Mouse (Mus musculus) urinary bladder, postnatal 25 days (tissue): ENCODE data around the gene Eno3.
A peak's percentile ranks its signal among the peaks of the same experiment; 100 is the strongest.

Experiments used
- DNase-seq: peaks from one replicate; pipeline ENCODE4 v3.0.0; 2022; ENCODE audit warnings: low spot score

Gene Eno3

DNA sequence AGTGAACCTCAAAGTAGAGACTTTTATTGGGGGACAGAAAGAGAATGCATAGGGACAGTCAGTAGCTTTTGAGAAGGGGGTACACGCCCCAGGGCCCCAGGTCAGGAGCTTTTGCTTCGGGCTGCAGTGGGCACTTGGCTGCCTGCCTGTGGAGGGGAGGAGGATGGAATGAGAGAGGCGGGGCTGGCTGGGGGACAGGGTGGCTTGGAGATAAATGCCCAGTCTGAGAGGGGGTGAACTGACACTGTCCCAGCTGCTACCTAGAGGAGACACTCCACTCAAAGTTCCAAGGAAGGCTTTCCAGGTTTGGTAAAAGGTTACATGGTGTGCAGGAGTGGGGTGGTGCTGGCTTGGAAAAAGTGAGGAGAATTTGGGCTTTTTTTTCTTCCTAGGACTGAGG, at the start of gene Eno3:
Eno3 (plus strand) TSS at position 239 of the 400 bp plus-strand sequence.
- DNase-seq = no peak

DNA sequence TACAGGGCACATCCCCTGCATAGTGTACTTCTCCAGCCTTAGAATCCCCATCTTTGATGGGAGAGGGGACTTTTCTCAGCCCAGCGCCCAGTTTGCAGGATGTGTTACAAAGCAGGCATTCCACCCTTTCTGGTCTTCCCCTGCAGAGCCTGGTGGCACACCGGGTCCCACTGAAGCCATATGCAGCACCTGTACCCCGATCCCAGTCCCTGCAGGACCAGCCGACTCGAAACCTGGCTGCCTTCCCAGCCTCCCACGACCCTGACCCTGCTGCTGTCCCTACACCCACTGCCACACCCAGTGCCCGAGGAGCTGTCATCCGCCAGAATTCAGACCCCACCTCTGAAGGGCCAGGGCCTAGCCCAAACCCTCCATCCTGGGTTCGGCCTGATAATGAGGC, 49.4 kb upstream of the Eno3 start:
- DNase-seq = no peak

DNA sequence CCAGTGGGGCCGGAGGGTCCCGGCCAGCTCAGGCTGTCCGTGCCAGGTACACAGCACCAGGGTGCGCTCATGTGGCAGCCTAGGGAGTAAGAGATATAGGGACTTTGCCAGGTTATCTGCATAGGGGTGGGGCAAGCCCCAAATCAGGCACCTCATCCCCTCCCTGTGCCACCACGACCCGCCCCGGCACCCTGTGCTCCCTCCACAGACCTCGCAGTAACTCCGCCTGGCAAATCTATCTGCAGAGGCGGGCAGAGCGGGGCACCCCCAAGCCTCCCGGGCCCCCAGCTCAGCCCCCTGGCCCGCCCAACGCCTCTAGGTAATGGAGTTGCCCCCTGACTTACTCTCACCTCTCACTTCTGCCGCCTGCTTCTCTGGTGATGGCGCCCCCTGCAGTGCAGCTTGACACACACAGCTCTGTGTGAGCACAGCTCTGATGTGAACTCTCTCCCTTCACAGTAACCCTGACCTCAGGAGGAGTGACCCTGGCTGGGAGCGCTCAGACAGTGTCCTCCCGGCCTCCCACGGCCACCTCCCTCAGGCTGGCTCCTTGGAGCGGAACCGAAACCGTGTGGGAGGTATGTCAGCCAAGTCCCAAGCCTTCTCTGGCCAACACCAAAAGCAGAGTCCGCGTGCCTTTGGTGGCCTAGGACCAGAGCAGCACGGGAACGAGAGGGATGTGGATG, 48.5 kb upstream of the Eno3 start:
- DNase-seq = no peak

DNA sequence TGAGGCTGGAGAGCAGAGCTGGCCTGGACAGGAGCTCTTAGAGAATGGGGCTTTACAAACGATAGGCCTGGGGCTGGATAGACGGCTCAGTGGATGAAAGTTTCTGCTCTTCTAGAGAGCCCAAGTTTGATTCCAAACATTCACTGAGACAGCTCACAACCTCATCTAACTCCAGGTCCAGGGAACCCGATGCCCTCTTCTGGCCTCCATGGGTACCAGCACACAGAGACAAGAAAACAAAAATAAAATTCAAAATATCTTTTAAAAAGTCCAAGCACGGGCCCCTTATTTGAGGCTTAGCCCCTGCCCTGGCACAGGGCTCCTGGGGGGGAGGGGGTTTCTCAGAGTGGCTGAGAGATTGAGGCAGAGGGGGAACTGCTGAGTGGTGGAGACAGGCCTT, 46.2 kb upstream of the Eno3 start:
- no peak for DNase-seq

DNA sequence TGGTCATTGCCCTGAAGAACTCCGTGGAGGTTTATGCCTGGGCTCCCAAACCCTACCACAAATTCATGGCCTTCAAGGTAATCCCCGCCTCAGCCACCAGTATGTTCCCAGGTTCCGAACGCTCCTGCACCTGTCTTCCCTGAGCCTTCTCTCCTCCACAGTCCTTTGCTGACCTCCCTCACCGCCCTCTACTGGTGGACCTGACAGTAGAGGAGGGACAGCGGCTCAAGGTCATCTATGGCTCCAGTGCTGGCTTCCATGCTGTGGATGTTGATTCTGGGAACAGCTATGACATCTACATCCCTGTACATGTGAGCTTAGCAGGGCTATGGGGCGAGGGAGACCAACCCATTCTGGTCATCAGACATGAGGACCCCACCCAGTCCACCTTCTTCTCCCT, 44.5 kb upstream of the Eno3 start:
- DNase-seq = no peak

DNA sequence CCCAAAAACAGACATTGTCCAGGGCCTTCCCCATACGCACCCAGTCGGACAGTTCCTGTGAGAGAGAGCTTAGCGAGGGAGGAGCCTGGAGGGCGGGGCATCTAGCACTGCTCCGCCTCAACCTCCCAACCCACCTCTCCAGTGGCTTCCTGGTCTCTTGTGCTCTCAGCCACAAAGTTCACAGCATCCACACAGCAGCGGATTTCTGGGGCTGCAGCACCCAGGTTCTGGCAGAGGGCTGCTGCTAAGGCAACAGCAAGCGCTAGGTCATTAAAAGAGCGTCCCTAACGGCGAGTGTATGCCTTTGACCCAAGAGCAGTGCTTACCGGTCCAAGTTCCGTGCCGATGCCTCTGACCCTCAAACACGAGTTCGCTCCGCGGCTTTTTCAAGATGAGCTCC, 41.9 kb upstream of the Eno3 start:
- DNase-seq = peak; percentile 62

DNA sequence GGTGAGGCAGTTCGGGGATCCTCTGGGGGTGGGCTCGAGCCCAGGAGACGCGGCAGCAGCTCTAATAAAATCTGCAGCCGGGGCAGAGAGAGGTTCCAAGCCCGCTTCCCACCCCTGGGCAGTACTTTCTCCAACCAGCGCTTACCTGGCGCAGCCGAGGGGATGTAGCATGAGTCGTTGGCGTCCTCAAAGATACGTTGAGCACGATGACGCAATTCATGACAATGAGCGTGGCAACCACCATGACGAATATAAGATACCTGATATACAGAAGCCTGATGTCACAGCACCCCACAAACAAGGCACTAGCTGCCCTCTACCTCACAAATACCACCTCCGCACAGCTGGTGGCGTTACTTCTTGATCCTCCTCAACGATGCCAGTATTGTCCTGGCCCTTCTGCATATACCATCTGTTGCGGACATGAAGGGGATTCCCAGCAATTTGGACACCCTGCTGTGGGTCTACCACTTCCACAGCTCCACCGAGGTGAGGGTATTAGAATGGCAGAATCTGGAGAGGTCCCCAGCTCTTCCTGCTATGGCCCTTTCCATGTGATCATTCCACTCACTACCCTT, 41.4 kb upstream of the Eno3 start, which contains the start of gene 4930544D05Rik:
4930544D05Rik (plus strand) TSS at position 333 of the 578 bp plus-strand sequence.
- no peak for DNase-seq

DNA sequence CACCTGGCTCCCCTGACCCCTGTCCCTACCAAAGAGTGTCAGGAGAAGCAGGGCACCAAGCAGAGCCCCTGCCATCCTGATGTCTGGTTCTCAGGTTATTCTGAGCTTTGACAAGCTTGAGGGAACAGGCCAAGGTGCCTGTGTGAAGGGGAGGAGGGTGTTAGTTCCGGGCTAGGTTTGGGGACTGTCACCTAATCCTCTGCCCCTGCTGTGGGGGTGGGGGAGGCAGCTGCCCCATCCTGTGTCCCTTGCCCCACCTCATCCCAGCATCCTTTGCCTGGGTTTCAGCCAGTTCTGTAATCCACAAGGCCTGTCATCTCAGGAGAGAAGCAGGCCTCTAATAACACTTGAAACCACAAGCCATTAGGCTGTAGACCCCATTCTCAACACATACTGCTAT, 37.9 kb upstream of the Eno3 start, which contains the start of gene Chrne:
Chrne (minus strand) TSS at position 116 of the 400 bp plus-strand sequence.
- no peak for DNase-seq

DNA sequence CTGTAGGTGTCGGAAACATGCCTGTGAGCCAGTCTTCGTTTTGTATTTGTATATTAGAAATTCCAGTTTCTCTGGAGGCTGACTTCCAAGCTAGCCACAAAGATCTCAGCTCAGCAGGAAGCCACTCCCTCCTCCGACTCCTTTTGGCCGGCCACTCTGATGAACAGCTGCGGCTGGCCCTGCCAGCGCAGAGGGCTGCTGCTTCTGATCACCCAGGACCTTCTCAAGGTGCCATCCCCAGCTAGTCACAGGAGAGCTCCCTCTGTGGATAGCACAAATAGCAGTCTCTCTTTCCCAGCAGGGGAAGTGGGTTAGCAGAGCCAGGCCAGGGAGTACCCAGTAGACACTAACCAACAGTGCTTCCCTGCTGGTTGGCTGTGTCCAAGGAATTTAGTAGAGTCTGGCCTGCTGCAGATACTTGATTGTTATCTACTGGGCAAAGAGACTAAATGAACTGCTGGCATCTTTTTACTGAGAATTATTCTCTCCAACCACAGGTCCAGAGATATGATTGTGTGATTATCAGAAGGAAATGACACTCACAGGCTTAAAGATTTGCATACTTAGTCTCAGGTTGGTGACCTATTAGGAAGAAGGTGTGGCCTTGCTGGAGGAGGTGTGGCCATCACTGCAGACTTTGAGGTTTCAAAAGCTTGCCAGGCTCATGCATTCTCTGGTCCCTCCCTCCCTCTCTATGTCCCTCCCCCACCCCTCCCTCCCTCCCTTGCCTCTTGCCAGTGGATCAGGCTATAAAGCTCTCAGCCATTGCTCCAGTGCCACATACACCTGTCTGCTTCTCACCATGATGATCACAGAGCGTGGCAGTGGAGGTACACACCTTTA, 34.8 kb upstream of the Eno3 start:
- no peak for DNase-seq

DNA sequence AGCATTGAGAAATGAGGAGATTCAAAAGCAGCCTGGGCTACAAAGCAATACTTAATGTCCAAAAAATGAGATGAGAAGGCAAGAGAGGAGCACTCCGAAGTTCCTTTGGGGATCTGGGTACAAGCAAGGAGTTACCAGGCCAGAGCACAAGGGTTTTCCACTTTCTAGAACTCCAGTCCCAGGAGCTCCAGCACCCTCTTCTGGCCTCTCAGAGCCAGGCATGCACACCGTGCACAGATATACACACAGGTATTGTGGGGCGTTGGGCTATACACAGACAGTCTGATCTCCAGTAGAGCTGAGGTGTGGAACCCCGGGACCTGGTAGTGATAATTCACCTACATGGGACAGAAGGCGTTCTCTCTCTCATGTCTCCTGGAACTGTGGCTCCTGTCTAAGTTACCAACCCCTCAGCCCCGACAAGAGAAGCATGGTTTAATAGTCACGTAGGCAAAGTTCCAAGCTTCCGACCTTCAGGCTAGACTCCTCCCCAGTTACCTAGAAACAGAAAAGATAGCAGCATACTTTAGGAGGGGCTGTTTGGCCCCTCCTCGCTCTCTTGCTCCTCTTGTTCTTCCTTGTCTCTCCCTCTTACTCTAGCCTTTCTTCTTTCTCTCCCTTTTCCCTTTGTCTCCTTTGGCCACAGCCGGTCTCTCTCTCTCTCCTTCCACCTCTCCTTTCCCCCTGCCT, 33.8 kb upstream of the Eno3 start:
- DNase-seq = no peak

DNA sequence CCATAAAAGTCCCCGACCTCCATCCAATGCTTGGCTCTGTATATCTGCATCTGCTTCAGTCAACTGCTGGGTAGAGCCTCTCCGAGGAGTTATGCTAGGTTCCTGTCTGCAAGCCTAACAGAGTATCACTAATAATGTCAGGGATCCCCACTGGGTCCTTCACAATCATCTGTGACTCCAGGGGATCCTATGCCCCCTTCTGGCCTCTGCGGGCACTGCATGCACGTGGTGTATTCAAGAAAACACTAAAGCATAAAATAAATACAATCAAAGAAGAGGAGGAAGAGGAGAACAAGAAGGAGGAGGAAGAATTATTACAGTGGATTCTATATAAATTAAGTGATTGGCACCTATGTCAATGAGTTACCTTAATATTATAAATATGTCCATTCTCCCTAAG, 31.5 kb upstream of the Eno3 start:
- DNase-seq = no peak

DNA sequence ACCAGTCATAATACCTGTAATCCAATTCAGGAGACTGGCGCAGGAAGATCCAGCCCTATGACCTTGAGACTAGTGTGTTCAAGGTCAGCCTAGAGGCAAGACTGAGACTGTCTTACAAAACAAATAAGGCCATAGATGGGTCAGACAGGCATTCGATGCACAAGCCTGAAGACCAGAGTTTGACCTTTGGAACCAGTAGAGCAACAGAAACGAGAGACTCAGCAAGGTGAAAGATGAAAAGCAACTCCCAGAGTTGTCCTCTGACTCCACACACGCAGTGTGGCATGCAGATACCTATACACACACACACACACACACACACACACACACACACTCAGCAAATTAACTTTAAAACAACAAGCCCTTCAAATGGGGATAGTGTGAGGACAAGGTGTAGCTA, 30.1 kb upstream of the Eno3 start:
- no peak for DNase-seq

DNA sequence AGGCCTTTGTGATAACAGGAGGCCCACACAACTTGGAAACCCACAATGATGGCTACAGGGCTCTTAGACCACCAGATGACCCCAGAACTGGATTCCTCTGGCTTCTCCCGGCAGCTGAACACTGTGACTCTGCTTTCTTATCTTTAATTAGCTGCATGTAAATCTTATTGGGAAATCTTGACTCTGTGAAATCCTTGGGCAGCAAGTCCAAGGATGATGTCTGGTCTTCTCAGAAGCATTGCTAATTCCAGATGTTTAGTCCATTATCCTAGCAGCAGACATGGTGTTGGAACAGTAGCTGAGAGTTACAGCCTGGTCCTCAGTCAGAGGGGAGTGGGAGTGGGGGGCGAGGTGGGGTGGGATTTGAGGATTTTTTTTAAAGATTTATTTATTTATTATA, 28.6 kb upstream of the Eno3 start:
- DNase-seq = no peak

DNA sequence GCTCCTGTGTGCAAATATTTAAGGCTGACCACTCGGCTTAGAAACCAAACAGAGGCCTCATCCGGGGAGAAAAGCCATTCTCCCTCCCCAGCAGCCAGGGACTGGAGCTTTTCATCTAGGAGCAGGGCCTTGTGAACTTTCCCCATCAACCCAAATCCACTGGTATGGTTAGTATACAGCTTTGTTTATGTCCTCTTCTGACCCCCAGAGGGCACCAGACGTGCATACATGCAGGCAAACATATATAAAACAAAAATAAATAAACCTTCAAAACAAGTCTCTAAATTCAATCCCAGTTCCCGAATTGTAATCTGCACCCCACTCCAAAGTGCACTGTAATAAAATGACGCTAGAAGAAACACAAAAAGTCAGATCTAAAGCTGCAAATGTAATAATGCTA, 27.4 kb upstream of the Eno3 start:
- DNase-seq = no peak

DNA sequence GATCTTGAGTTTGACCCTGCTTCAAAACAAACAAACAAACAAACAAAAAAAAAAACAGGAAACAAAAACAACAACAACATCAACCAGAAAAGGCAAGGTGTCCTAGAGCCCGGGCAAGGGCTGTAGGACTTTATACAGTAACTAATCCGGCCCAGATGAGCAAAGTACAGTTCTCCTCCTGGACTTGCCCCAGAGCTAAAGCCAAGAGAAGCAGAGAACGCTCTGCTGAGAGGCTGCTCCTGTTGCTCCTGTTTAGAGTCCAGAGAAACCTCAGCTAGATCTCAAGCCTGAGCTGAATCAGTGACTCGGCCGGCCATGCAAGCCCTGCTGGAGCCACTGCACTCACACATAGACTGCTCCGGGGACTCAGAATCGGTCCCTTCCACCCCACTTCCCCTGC, 26.9 kb upstream of the Eno3 start:
- DNase-seq = no peak

DNA sequence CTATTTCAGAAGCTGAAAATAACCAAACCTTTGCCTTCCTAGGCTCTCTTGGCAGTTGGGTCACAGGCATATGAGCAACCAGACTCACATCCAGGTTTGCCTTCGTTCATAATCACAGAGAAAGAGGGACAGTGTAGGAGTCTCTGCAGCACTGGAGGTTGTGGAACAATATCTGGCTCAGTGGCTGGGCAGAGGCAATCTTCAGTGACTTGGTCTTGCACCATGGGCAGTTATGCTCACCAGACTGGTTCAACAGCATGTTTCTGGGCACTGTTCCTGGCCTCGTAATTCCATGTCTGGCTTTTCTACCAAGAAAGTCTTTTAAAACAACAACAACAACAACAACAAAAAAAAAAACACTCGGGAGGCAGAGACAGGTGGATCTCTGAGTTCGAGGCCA, 21.4 kb upstream of the Eno3 start:
- no peak for DNase-seq

DNA sequence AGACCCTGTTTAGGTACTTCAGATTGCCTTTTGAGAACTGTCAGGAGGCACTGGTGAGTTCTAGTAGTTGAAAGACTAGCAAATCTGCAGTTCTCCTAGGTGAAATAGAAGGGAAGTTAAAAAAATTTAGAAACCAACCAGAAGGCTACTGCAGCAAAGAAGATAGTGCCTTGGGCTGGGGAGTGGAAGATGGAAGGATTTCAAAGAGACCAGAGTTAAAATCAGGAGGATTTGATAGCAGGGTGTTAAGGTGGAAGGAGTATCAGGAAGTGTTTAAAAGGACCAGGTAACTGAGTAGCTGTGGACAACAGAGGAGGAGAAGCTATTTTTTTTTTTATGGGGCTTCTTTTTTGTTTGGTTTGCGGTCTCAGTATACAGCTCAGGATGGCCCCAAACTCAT, 19.2 kb upstream of the Eno3 start:
- DNase-seq = no peak

DNA sequence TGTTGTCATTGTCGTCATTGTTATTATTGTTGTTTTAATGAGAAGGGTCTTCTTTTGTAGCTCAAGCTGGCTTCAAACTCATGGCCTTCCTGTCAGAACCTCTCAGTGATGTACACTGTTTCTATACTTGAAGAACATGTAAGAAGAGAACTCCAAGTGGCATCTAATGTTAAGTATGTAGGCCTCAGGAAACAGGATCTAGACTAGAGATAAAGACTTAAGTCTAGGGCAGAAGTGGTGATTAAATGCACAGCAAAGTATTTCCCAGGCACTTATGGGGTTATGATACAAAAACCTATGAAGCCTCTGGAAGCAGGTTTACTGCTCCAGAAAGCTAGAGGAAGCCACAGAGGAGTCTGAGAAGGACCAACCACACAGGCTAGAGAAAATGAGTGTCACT, 18.7 kb upstream of the Eno3 start:
- DNase-seq = no peak

DNA sequence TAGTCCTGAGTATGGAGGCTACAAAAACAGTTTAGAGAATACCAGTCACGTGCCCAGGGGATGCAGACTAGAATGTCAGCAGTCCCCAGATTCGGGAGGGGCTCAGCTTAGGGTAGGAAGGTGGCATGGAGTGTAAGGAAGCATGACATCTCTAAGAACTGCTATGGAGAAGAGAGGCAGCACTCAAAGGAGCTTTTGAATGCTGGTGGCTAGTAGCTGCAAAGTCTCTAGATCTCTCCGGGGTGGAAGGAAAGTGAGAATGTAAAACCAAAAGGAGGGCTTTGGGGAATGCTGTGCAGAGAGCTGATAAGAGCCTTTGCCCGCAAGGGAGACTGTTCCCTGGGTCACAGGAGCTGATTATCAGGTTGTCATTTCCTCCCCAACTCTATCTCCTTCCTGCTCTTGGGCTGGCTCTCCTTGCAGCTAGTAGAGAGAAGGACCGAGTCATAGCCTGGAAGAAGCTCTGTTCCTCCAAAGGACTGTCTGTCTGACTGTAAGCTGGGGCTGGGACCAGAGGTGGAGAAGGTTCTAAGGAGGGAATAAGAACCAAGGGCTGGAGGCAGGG, 18.2 kb upstream of the Eno3 start, which contains the start of gene Gp1ba:
Gp1ba (plus strand) TSS at position 409 of the 565 bp plus-strand sequence.
- no peak for DNase-seq

DNA sequence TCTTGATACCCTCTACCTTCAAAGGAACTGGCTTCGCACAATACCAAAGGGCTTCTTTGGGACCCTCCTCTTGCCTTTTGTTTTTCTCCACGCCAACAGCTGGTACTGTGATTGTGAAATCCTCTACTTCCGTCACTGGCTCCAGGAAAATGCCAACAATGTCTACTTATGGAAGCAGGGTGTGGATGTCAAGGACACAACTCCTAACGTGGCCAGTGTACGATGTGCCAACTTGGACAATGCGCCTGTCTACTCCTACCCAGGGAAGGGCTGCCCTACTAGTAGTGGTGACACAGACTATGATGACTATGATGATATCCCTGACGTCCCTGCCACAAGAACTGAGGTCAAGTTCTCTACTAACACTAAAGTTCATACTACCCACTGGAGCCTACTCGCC, 17.0 kb upstream of the Eno3 start:
- no peak for DNase-seq

DNA sequence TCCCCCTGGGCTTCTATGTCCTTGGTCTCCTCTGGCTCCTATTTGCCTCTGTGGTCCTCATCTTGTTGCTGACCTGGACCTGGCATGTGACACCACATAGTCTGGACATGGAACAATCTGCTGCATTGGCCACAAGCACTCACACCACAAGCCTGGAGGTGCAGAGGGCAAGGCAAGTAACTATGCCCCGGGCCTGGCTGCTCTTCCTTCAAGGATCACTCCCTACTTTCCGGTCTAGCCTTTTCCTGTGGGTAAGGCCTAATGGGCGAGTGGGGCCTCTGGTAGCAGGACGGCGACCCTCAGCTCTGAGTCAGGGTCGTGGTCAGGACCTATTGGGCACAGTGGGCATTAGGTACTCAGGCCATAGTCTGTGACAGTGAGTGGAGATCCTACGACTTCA, 15.8 kb upstream of the Eno3 start:
- no peak for DNase-seq

DNA sequence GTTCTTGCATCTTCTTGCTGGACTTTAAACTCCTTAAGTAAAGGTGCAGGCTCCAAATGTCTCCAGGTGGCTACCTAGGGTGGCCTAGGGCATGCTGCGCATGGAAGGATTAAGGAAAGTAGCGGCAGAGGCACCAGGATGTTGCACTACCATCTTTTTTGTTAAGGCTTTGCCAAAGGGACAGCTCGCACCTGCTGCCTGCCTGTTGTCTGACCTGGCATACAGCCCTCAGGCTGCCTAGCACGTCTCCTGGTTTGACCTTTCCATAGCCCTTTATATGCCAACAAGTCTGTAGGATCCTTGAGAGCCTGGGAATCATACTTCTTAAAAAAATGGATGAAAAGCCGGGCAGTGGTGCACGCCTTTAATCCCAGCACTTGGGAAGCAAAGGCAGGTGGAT, 14.0 kb upstream of the Eno3 start:
- no peak for DNase-seq
